Mouse (Mus musculus) neural tube, embryonic 11.5 days (tissue): ENCODE measurements around the gene Frzb. TPM values are rescaled to one million over a fixed set of nuclear protein-coding genes. Genes with fewer than 3 reads are reported as not detected.
"Not testable (repeated sequence)": the region's sequence is repeated elsewhere in the genome, so short reads cannot be mapped to it uniquely, and the experiment has no call there.

Experiments
- ATAC-seq: fragments of 200-750 bp; cut with Nextera tagmentation; 2 replicates; pipeline ENCODE4 v1.8.0; 2017; ENCODE audit warnings: moderate number of reproducible peaks, mild to moderate bottlenecking, moderate TSS enrichment, moderate library complexity; ENCODE audit not compliant: insufficient read depth, low FRiP score, low TSS enrichment
- DNase-seq: peaks from one replicate; pipeline ENCODE4 v3.0.0-alpha.2; 2015; ENCODE audit warnings: low spot score
- H3K27ac ChIP-seq: fragments of 300-500 bp; sonication (generic); 2 replicates; pipeline ENCODE4 v1.5.1; 2014; ENCODE audit warnings: low read depth, mild to moderate bottlenecking, low read length
- H3K27me3 ChIP-seq: fragments of 300-500 bp; sonication (generic); 2 replicates; pipeline ENCODE4 v1.6.1; 2014; ENCODE audit warnings: mild to moderate bottlenecking, low read length, mixed read lengths; ENCODE audit not compliant: control insufficient read depth, insufficient read depth
- H3K36me3 ChIP-seq: fragments of 300-500 bp; sonication (generic); 2 replicates; pipeline ENCODE4 v1.6.1; 2014; ENCODE audit warnings: mild to moderate bottlenecking, low read length, moderate library complexity, mixed read lengths; ENCODE audit not compliant: control insufficient read depth, insufficient read depth
- H3K4me1 ChIP-seq: fragments of 300-500 bp; sonication (generic); 2 replicates; pipeline ENCODE4 v1.6.1; 2014; ENCODE audit warnings: low read length, mixed read lengths; ENCODE audit not compliant: control insufficient read depth, insufficient read depth
- H3K4me2 ChIP-seq: fragments of 300-500 bp; sonication (generic); 2 replicates; pipeline ENCODE4 v1.6.1; 2014; ENCODE audit warnings: low read depth, mild to moderate bottlenecking, moderate library complexity
- H3K4me3 ChIP-seq: fragments of 300-500 bp; sonication (generic); 2 replicates; pipeline ENCODE4 v1.5.1; 2014; ENCODE audit warnings: low read depth, low read length
- H3K9ac ChIP-seq: fragments of 300-500 bp; sonication (generic); 2 replicates; pipeline ENCODE4 v1.6.1; 2014; ENCODE audit warnings: mild to moderate bottlenecking, low read length
- H3K9me3 ChIP-seq: fragments of 300-500 bp; sonication (generic); 2 replicates; pipeline ENCODE4 v1.6.1; 2016; ENCODE audit warnings: low read length; ENCODE audit not compliant: control insufficient read depth
- WGBS: fragments of 180-500 bp; shearing (Covaris S2); extraction: QIAGEN DNeasy Blood & Tissue Kit; methylation state at CpG from one replicate; pipeline ENCODE4 v1.1.7; 2014; 5-methylcytosine and 5-hydroxymethylcytosine counted together
- polyA plus RNA-seq: library from polyadenylated mRNA; unstranded; fragments of >200 nt; fragmentation: Nextera tagmentation; extraction: Ambion mirVana; gene quantifications from 2 replicates; pipeline ENCODE4 v1.2.1, GENCODE M21; 2014

Frzb gene
- polyA plus RNA-seq: 51.0 and 54.6 TPM in 2 replicates

- Histone ChIP-seq H3K9me3 (0 out of 2 replicates have a peak, but pooled peaks cover 3% of the 10 kb centered on the region), H3K36me3 (no peaks in the 10 kb centered on the region), H3K4me1 (no peaks in the 10 kb centered on the region), H3K27me3 (no peaks in the 10 kb centered on the region), H3K27ac (peak within 1 kb of the TSS; percentile 74), H3K4me2 (peak within 1 kb of the TSS; percentile 96), H3K9ac (peak within 1 kb of the TSS; percentile 80), H3K4me3 (peak within 1 kb of the TSS; percentile 59)
- DNase-seq (peak; percentile 82), ATAC-seq (peak; percentile 71)
- WGBS: 0% methylated on average over 33 of the region's 33 CpGs
Observed at GRCm38 (mm10) chr2:80447291-80447791, at the start of gene Frzb. Gene Frzb, minus strand, starts transcription at chr2:80447625.

DNA sequence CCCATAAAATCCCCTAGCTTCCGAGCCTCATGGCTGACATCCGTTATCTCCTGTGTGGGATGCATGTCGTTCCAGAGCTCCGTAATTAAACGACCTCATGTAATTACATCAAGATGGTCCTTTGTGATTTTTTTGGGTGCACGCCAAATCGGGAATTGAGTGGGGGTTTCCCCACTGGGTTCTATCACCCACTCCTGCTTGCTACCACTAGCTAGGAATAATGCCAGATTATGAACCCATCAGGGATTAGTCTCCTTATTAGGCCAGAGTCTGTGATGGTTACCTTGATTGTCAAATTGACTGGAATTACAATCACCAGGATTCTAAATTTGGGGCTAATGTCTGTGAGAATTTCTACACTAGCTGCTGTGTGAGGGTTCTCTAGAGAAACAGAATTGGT lies 47.9 kb upstream of the Frzb start:
- H3K9me3 ChIP-seq, H3K4me2 ChIP-seq, H3K9ac ChIP-seq, H3K27ac ChIP-seq, H3K4me3 ChIP-seq, DNase-seq, H3K27me3 ChIP-seq, H3K36me3 ChIP-seq, H3K4me1 ChIP-seq, ATAC-seq: not testable (repeated sequence)
- 87% methylated on average over 7 of the region's 7 CpGs for WGBS

DNA sequence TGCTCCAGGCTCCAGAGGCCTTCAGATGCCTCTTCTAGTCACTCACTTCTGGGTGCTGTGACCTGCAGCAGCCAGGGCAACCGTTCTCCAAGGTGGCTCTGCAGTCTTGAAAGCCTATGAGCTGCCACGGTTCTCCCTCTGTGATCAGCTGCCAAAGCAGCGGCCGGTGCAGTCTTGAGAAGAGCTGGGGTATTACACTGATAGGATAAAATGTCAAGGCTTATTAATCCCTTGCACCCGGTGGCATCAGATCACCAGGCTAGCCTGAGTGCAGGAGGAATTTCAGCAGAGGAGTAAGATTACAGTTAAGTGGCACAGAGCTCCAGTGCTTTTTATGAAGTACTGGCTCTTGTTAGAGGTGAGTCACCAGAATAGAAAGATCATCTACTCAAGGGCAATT lies 39.4 kb upstream of the Frzb start:
- WGBS: 82% methylated on average over 5 of the region's 5 CpGs
- Histone ChIP-seq H3K4me2 (no peak overlapping the region), H3K9me3 (no peaks in the 10 kb centered on the region), H3K27me3 (no peaks in the 10 kb centered on the region), H3K4me1 (no peaks in the 10 kb centered on the region), H3K36me3 (no peaks in the 10 kb centered on the region), H3K9ac (no peak overlapping the region), H3K4me3 (no peak overlapping the region), H3K27ac (no peak overlapping the region)
- no peak for DNase-seq
- no peak for ATAC-seq

GRCm38 (mm10) chr2:80484951-80485350 lies 37.5 kb upstream of the Frzb start:
- Histone ChIP-seq H3K4me2 (no peak overlapping the region), H3K27ac (no peak overlapping the region), H3K4me3 (no peak overlapping the region), H3K4me1 (no peaks in the 10 kb centered on the region), H3K27me3 (no peaks in the 10 kb centered on the region), H3K36me3 (no peaks in the 10 kb centered on the region), H3K9ac (no peak overlapping the region), H3K9me3 (no peaks in the 10 kb centered on the region)
- DNase-seq (no peak), ATAC-seq (no peak)
- 93% methylated on average over 5 of the region's 5 CpGs for WGBS

DNA sequence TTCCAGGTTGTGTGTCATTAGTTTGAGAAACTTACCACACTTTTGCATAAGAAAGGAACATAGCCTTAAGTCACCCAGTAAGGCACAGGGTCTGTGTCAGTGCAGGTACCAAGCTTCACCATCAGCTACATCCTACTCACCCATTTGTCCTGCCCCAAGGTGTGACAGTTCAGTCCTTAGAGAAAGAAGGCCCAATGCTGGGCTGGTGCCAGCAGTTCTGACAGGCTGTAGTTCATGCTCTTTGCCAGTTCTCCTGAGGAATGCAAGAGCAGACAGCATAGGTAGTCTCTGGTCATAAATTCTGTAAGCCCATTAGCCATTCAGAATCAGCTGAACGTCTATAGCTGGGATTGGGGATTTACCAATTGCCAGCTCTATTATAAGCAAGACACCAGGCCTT lies 28.4 kb upstream of the Frzb start:
- 58% methylated on average over 1 of the region's 1 CpGs for WGBS
- Histone ChIP-seq H3K27ac (no peak overlapping the region), H3K4me1 (no peaks in the 10 kb centered on the region), H3K9ac (no peak overlapping the region), H3K9me3 (no peaks in the 10 kb centered on the region), H3K4me2 (no peak overlapping the region), H3K4me3 (no peak overlapping the region), H3K27me3 (no peaks in the 10 kb centered on the region), H3K36me3 (no peaks in the 10 kb centered on the region)
- no peak for ATAC-seq
- no peak for DNase-seq

GRCm38 (mm10) chr2:80474247-80474796 lies 26.9 kb upstream of the Frzb start:
- Histone ChIP-seq H3K36me3 (no peaks in the 10 kb centered on the region), H3K27ac (no peak overlapping the region), H3K27me3 (no peaks in the 10 kb centered on the region), H3K4me2 (no peak overlapping the region), H3K9ac (no peak overlapping the region), H3K4me3 (no peak overlapping the region), H3K4me1 (no peaks in the 10 kb centered on the region), H3K9me3 (no peaks in the 10 kb centered on the region)
- ATAC-seq (no peak), DNase-seq (no peak)
- 88% methylated on average over 5 of the region's 5 CpGs for WGBS

- Histone ChIP-seq H3K4me2 (no peak overlapping the region), H3K4me1 (no peaks in the 10 kb centered on the region), H3K9me3 (no peaks in the 10 kb centered on the region), H3K9ac (no peak overlapping the region), H3K36me3 (no peaks in the 10 kb centered on the region), H3K4me3 (no peak overlapping the region), H3K27ac (no peak overlapping the region), H3K27me3 (no peaks in the 10 kb centered on the region)
- ATAC-seq (no peak), DNase-seq (no peak)
- WGBS: 89% methylated on average over 16 of the region's 16 CpGs
Observed at GRCm38 (mm10) chr2:80465991-80466821, 18.8 kb upstream of the Frzb start.

DNA sequence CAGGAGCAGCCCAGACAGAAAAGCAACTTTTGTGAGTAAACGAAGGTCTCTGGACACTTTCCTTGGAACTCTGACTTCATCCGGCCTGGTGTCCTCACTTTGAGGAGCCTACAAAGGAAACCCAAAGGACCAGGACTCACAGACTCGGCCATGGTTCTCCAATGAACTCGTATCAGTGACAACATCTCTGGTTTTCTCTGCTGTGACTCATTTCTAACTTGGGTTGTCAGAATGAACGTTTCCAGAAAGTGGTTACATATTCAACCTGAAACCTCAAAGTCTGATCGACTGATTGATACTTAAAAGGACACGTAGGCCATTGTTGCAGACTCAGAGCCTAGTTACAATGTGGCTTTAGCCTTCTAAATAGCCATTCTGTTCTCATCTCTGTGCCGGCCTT lies 14.4 kb upstream of the Frzb start:
- WGBS: 83% methylated on average over 8 of the region's 8 CpGs
- no peak overlapping the region for H3K4me2 ChIP-seq
- H3K27me3 ChIP-seq: no peaks in the 10 kb centered on the region
- H3K4me1 ChIP-seq: no peaks in the 10 kb centered on the region
- DNase-seq (no peak), ATAC-seq (no peak)
- H3K9me3 ChIP-seq: no peaks in the 10 kb centered on the region
- H3K4me3 ChIP-seq: no peak overlapping the region
- no peak overlapping the region for H3K27ac ChIP-seq
- H3K36me3 ChIP-seq: no peaks in the 10 kb centered on the region
- no peak overlapping the region for H3K9ac ChIP-seq
